Mouse (Mus musculus) heart, postnatal 0 days (tissue): ENCODE measurements around the gene Ppp4c. TPM values are rescaled to one million over a fixed set of nuclear protein-coding genes. Genes with fewer than 3 reads are reported as not detected.

Experiments used
- ATAC-seq: fragments of 200-750 bp; cut with Nextera tagmentation; 2 replicates; pipeline ENCODE4 v1.8.0; 2017; ENCODE audit warnings: low read depth, moderate number of reproducible peaks, moderate library complexity; ENCODE audit not compliant: insufficient read depth
- DNase-seq: peaks from one replicate; pipeline ENCODE4 v3.0.0-alpha.2; 2016; ENCODE audit warnings: low spot score
- H3K27ac ChIP-seq: fragments of 300-500 bp; sonication (generic); 2 replicates; pipeline ENCODE4 v1.5.1; 2014; ENCODE audit warnings: low read depth, mild to moderate bottlenecking
- H3K27me3 ChIP-seq: fragments of 300-500 bp; sonication (generic); 2 replicates; pipeline ENCODE4 v1.6.1; 2014; ENCODE audit warnings: low read length, mixed read lengths; ENCODE audit not compliant: control insufficient read depth, insufficient read depth
- H3K36me3 ChIP-seq: fragments of 300-500 bp; sonication (generic); replicated peaks from 2 replicates; pipeline ENCODE4 v1.6.1; 2014; ENCODE audit warnings: low read length, mixed read lengths; ENCODE audit not compliant: control insufficient read depth, insufficient read depth
- H3K4me1 ChIP-seq: fragments of 300-500 bp; sonication (generic); 2 replicates; pipeline ENCODE4 v1.6.1; 2014; ENCODE audit warnings: antibody characterized with exemption; ENCODE audit not compliant: control insufficient read depth, insufficient read depth
- H3K4me2 ChIP-seq: fragments of 300-500 bp; sonication (generic); 2 replicates; pipeline ENCODE4 v1.6.1; 2014; ENCODE audit warnings: low read depth, mild to moderate bottlenecking, low read length, moderate library complexity
- H3K4me3 ChIP-seq: fragments of 300-500 bp; sonication (generic); 2 replicates; pipeline ENCODE4 v1.5.1; 2014; ENCODE audit warnings: low read depth, low read length
- H3K9ac ChIP-seq: fragments of 300-500 bp; sonication (generic); replicated peaks from 2 replicates; pipeline ENCODE4 v1.6.1; 2014; ENCODE audit warnings: low read depth, low read length, mixed read lengths
- H3K9me3 ChIP-seq: fragments of 300-500 bp; sonication (generic); replicated peaks from 2 replicates; pipeline ENCODE4 v1.6.1; 2016; ENCODE audit warnings: low read length; ENCODE audit not compliant: control insufficient read depth
- CTCF ChIP-seq: IDR thresholded peaks from 2 replicates; pipeline ENCODE4 v1.5.1; 2016; ENCODE audit warnings: antibody characterized with exemption, control low read depth, low read depth
- EP300 ChIP-seq: IDR thresholded peaks from 2 replicates; pipeline ENCODE4 v1.6.1; 2016; ENCODE audit warnings: antibody characterized with exemption, low read depth
- WGBS: fragments of 180-500 bp; shearing (Covaris S2); extraction: QIAGEN DNeasy Blood & Tissue Kit; methylation state at CpG from one replicate; pipeline ENCODE4 v1.1.7; 2014; 5-methylcytosine and 5-hydroxymethylcytosine counted together
- polyA plus RNA-seq: library from polyadenylated mRNA; unstranded; fragments of >200 nt; fragmentation: Nextera tagmentation; extraction: Ambion mirVana; gene quantifications from 2 replicates; pipeline ENCODE4 v1.2.1, GENCODE M21; 2015
- total RNA-seq: library from RNA; depleted of rRNA; stranded (reverse); fragments of >200 nt; gene quantifications from 2 replicates; pipeline ENCODE4 v1.2.3, GENCODE M21; 2014; ENCODE audit warnings: low replicate concordance

Ppp4c gene
- total and polyA plus RNA-seq, 2 experiments from 2014 or later = 77.4 to 118 TPM

DNA sequence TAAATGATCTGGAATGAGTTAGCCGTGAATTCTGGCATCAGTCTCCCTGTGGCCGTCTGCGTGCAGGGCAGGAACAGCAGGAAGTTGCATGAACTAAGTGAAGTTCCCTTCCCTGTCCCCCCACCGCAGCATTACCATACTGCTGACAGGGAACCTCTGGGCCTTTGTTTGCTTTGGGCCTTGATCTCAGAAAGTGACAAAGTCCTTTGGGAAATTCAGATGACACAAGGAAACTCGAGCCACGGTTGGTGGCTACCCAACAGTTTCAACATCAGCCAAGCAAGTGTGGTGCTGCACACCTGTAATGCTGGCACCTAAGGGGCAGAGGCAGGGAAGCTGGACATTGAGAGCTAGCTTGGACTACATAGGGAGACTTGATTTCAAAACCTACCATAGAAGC, 45.5 kb downstream of the Ppp4c start:
- H3K4me2 ChIP-seq = no peak overlapping the region
- no peak for ATAC-seq
- no peaks in the 10 kb centered on the region for H3K27me3 ChIP-seq
- H3K9me3 ChIP-seq = no peaks in the 10 kb centered on the region
- no peak for TF ChIP-seq EP300
- TF ChIP-seq CTCF = no peak
- H3K9ac ChIP-seq = no peak overlapping the region
- no peak overlapping the region for H3K27ac ChIP-seq
- H3K4me3 ChIP-seq = no peak overlapping the region
- WGBS = 23% methylated on average over 6 of the region's 6 CpGs
- no peaks in the 10 kb centered on the region for H3K4me1 ChIP-seq
- no peaks in the 10 kb centered on the region for H3K36me3 ChIP-seq
- no peak for DNase-seq

- H3K9ac ChIP-seq = no peak overlapping the region
- H3K27me3 ChIP-seq = no peaks in the 10 kb centered on the region
- H3K4me2 ChIP-seq = no peak overlapping the region
- DNase-seq (no peak), ATAC-seq (no peak)
- H3K27ac ChIP-seq = no peak overlapping the region
- TF ChIP-seq EP300 = no peak
- no peak for TF ChIP-seq CTCF
- no peaks in the 10 kb centered on the region for H3K4me1 ChIP-seq
- no peak overlapping the region for H3K4me3 ChIP-seq
- WGBS = 58% methylated on average over 12 of the region's 12 CpGs
- no peaks in the 10 kb centered on the region for H3K9me3 ChIP-seq
- no peaks in the 10 kb centered on the region for H3K36me3 ChIP-seq
These were observed 46.2 kb downstream of the Ppp4c start for GRCm38 (mm10) chr7:126746066-126746465.

GRCm38 (mm10) chr7:126741964-126742482, 50.3 kb downstream of the Ppp4c start:
- Histone ChIP-seq H3K27me3 (no peaks in the 10 kb centered on the region), H3K27ac (no peak overlapping the region), H3K9ac (no peak overlapping the region), H3K36me3 (no peaks in the 10 kb centered on the region), H3K9me3 (no peaks in the 10 kb centered on the region), H3K4me3 (no peak overlapping the region), H3K4me1 (no peaks in the 10 kb centered on the region), H3K4me2 (no peak overlapping the region)
- WGBS = 84% methylated on average over 13 of the region's 13 CpGs
- DNase-seq (no peak), ATAC-seq (no peak)
- no peak for TF ChIP-seq CTCF
- TF ChIP-seq EP300 = no peak

DNA sequence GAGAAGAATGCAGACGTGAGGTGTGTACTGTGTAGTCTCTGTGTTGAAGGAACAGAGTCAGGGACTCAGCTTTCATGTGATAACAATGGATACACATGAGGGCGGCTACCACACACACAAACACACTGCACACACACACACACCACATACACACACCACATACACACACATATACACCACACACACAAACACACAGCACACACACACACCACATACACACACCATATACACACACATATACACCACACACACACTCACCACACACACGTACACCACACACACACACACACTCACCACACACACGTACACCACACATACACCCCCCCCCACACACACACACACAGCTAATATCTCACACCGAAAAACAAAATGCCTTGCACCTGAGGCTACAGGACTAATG, 50.8 kb downstream of the Ppp4c start:
- ATAC-seq (no peak), DNase-seq (no peak)
- Histone ChIP-seq H3K4me1 (no peaks in the 10 kb centered on the region), H3K4me3 (no peak overlapping the region), H3K27me3 (no peaks in the 10 kb centered on the region), H3K27ac (no peak overlapping the region), H3K9ac (no peak overlapping the region), H3K36me3 (no peaks in the 10 kb centered on the region), H3K9me3 (no peaks in the 10 kb centered on the region), H3K4me2 (no peak overlapping the region)
- 78% methylated on average over 5 of the region's 5 CpGs for WGBS
- TF ChIP-seq CTCF (no peak), EP300 (no peak)

DNA sequence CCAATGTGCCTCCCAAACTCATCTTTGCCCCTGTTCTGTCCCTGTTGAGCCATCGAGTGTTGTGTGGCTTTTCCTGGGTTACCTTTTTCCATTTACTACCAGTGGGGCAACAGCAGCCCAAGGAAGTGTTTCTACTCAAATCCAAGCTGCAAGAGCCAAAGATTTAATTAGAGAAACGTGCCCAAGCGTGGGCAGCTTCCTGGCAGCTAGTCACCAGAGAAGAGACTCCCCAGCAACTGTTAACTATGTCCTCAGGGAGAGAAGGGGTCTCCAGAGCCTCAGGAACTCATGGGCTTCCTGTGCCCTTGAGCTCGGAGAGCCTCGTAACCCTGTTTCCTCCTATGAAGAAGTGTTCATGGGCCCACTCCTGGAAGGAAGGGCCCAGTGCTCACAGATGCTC, 51.3 kb downstream of the Ppp4c start:
- DNase-seq (no peak), ATAC-seq (no peak)
- Histone ChIP-seq H3K4me3 (no peak overlapping the region), H3K27me3 (no peaks in the 10 kb centered on the region), H3K4me1 (no peaks in the 10 kb centered on the region), H3K27ac (no peak overlapping the region), H3K9me3 (no peaks in the 10 kb centered on the region), H3K36me3 (no peaks in the 10 kb centered on the region), H3K4me2 (no peak overlapping the region), H3K9ac (no peak overlapping the region)
- WGBS = 52% methylated on average over 5 of the region's 5 CpGs
- no peak for TF ChIP-seq CTCF

DNA sequence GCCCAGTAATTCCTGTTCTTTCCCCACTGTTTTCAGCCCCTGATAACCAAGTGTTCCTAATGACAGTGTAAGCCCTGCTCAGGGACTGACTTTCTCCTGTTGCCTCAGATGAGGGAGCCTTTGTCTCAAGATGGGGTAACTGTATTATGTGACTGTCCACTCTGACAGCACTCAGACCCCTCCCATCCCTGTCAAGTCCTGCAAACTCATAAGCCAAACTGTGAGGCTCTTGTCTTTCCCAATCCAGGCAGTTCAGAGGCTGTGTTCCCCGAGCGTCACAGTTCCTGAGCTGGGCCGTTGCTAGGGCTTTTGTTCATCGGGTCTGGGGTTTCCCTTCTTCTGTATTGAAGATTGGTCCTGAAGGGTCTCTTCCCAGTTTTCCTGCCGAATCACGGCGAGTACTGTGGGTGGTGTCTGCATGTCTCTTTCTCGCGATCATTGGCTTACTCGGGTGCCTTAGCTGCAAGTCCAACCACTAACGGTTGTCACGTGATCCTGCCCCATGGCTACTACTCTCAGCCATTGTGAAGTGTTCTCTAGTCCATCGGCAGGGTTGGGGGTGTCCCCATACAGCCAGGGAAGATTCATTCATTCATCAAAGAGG, 52.1 kb downstream of the Ppp4c start:
- TF ChIP-seq EP300 = no peak
- TF ChIP-seq CTCF = no peak
- no peaks in the 10 kb centered on the region for H3K9me3 ChIP-seq
- H3K4me3 ChIP-seq = no peak overlapping the region
- H3K27ac ChIP-seq = no peak overlapping the region
- no peak overlapping the region for H3K4me2 ChIP-seq
- WGBS = 80% methylated on average over 13 of the region's 13 CpGs
- H3K36me3 ChIP-seq = no peaks in the 10 kb centered on the region
- no peaks in the 10 kb centered on the region for H3K27me3 ChIP-seq
- H3K4me1 ChIP-seq = no peaks in the 10 kb centered on the region
- no peak for ATAC-seq
- DNase-seq = no peak
- no peak overlapping the region for H3K9ac ChIP-seq
